Mouse (Mus musculus) hindbrain, embryonic 11.5 days (tissue): ENCODE data around the gene Tenm2. TPM values are rescaled to one million over a fixed set of nuclear protein-coding genes. Genes with fewer than 3 reads are reported as not detected.

ENCODE experiments used
- ATAC-seq: fragments of 200-750 bp; cut with Nextera tagmentation; 2 replicates; pipeline ENCODE4 v1.8.0; 2017; ENCODE audit warnings: mild to moderate bottlenecking, moderate TSS enrichment, moderate library complexity; ENCODE audit not compliant: low FRiP score
- DNase-seq: peaks from one replicate; pipeline ENCODE4 v3.0.0-alpha.2; 2015; ENCODE audit warnings: low spot score
- H3K27ac ChIP-seq: fragments of 300-500 bp; sonication (generic); 2 replicates; pipeline ENCODE4 v1.5.1; 2014; ENCODE audit warnings: mild to moderate bottlenecking, low read depth, low read length
- H3K27me3 ChIP-seq: fragments of 300-500 bp; sonication (generic); 2 replicates; pipeline ENCODE4 v1.6.1; 2014; ENCODE audit warnings: mild to moderate bottlenecking, low read length, moderate library complexity, mixed read lengths; ENCODE audit not compliant: control insufficient read depth, insufficient read depth
- H3K36me3 ChIP-seq: fragments of 300-500 bp; sonication (generic); 2 replicates; pipeline ENCODE4 v1.6.1; 2014; ENCODE audit warnings: mild to moderate bottlenecking, low read length, moderate library complexity, mixed read lengths; ENCODE audit not compliant: control insufficient read depth, insufficient read depth
- H3K4me1 ChIP-seq: fragments of 300-500 bp; sonication (generic); replicated peaks from 2 replicates; pipeline ENCODE4 v1.6.1; 2014; ENCODE audit warnings: low read length, mixed read lengths; ENCODE audit not compliant: control insufficient read depth, insufficient read depth
- H3K4me2 ChIP-seq: fragments of 300-500 bp; sonication (generic); replicated peaks from 2 replicates; pipeline ENCODE4 v1.6.1; 2014; ENCODE audit warnings: mild to moderate bottlenecking, low read depth, low read length
- H3K4me3 ChIP-seq: fragments of 300-500 bp; sonication (generic); 2 replicates; pipeline ENCODE4 v1.5.1; 2014; ENCODE audit warnings: low read depth, low read length
- H3K9ac ChIP-seq: fragments of 300-500 bp; sonication (generic); 2 replicates; pipeline ENCODE4 v1.6.1; 2014; ENCODE audit warnings: low read depth, low read length
- H3K9me3 ChIP-seq: fragments of 300-500 bp; sonication (generic); 2 replicates; pipeline ENCODE4 v1.6.1; 2016; ENCODE audit warnings: low read length; ENCODE audit not compliant: control insufficient read depth
- WGBS: fragments of 180-500 bp; shearing (Covaris S2); extraction: QIAGEN DNeasy Blood & Tissue Kit; methylation state at CpG from one replicate; pipeline ENCODE4 v1.1.7; 2014; 5-methylcytosine and 5-hydroxymethylcytosine counted together
- polyA plus RNA-seq: library from polyadenylated mRNA; unstranded; fragments of >200 nt; fragmentation: Nextera tagmentation; extraction: Ambion mirVana; gene quantifications from 2 replicates; pipeline ENCODE4 v1.2.1, GENCODE M21; 2014

Gene Tenm2
- polyA plus RNA-seq, 1 experiment from 2014 or later, result 9.0 TPM

GRCm38 (mm10) chr11:37143478-37143877 is 92.3 kb downstream of the Tenm2 start:
- H3K4me1 ChIP-seq, result no peaks in the 10 kb centered on the region
- no peaks in the 10 kb centered on the region for H3K9me3 ChIP-seq
- H3K36me3 ChIP-seq, result no peaks in the 10 kb centered on the region
- H3K4me3 ChIP-seq, result no peak overlapping the region
- WGBS, result 79% methylated on average over 2 of the region's 2 CpGs
- no peak overlapping the region for H3K9ac ChIP-seq
- H3K4me2 ChIP-seq, result no peak overlapping the region
- no peak overlapping the region for H3K27ac ChIP-seq
- H3K27me3 ChIP-seq, result no peaks in the 10 kb centered on the region
- ATAC-seq, result no peak
- no peak for DNase-seq

DNA sequence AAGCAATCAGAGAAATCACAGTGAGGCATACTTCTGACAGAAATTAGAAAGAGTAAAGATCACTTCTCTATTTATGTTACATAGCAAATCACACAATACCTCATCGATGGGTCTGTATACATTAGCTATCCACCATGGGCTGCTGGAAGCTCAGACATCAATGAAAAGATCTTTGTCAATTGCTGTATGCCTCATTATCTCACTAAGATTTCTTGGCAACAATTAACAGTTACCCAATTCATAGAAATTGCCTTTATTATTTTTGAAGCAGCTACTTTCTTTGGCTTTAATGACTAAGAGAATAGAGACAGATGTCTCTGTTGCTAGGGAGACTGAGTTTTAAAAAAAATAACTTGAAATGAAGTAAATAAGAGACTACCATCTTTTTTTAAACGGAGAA is 106.9 kb downstream of the Tenm2 start:
- H3K4me2 ChIP-seq, result no peak overlapping the region
- DNase-seq, result no peak
- no peaks in the 10 kb centered on the region for H3K4me1 ChIP-seq
- ATAC-seq, result no peak
- no peaks in the 10 kb centered on the region for H3K27me3 ChIP-seq
- H3K9ac ChIP-seq, result no peak overlapping the region
- H3K9me3 ChIP-seq, result no peaks in the 10 kb centered on the region
- H3K4me3 ChIP-seq, result no peak overlapping the region
- 73% methylated on average over 2 of the region's 2 CpGs for WGBS
- H3K27ac ChIP-seq, result no peak overlapping the region
- H3K36me3 ChIP-seq, result no peaks in the 10 kb centered on the region

DNA sequence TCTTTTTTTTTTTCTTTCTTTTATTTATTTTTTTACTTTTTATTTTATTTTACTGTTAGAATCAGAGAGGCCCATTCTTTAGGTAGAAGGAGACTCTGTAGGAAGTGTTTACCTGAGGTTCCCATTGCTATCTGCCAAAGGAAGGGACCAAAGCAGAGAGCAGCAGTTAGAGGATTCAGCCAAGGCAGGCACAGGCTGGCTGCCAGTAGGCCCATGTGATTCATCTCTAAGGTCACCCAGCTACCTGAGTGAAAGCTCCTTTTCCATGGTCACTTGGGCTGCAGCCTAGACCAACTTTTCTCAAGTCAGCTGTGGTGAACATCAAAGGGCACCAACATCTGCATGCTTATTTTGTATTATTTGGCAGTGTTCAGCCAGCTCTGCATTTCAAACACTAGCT is 117.7 kb downstream of the Tenm2 start:
- Histone ChIP-seq H3K36me3 (no peaks in the 10 kb centered on the region), H3K4me3 (no peak overlapping the region), H3K9me3 (no peaks in the 10 kb centered on the region), H3K27me3 (no peaks in the 10 kb centered on the region), H3K27ac (no peak overlapping the region), H3K4me2 (no peak overlapping the region), H3K9ac (no peak overlapping the region), H3K4me1 (no peaks in the 10 kb centered on the region)
- ATAC-seq (no peak), DNase-seq (no peak)

- H3K36me3 ChIP-seq, result no peaks in the 10 kb centered on the region
Measured at GRCm38 (mm10) chr11:37115188-37115587, 120.6 kb downstream of the Tenm2 start.

GRCm38 (mm10) chr11:37107069-37107468 is 128.7 kb downstream of the Tenm2 start:
- DNase-seq (no peak), ATAC-seq (no peak)
- no peaks in the 10 kb centered on the region for H3K36me3 ChIP-seq
- H3K27ac ChIP-seq, result no peak overlapping the region
- H3K9ac ChIP-seq, result no peak overlapping the region
- H3K4me1 ChIP-seq, result no peaks in the 10 kb centered on the region
- no peak overlapping the region for H3K4me2 ChIP-seq
- no peak overlapping the region for H3K4me3 ChIP-seq
- no peaks in the 10 kb centered on the region for H3K27me3 ChIP-seq
- WGBS, result 76% methylated on average over 2 of the region's 2 CpGs
- no peaks in the 10 kb centered on the region for H3K9me3 ChIP-seq

More at GRCm38 (mm10) chr11:37115188-37115587, 120.6 kb downstream of the Tenm2 start:
- no peak overlapping the region for H3K4me2 ChIP-seq
- H3K9me3 ChIP-seq, result no peaks in the 10 kb centered on the region
- ATAC-seq (no peak), DNase-seq (no peak)
- no peaks in the 10 kb centered on the region for H3K4me1 ChIP-seq
- WGBS, result 78% methylated on average over 4 of the region's 4 CpGs
- no peaks in the 10 kb centered on the region for H3K27me3 ChIP-seq
- H3K27ac ChIP-seq, result no peak overlapping the region
- no peak overlapping the region for H3K4me3 ChIP-seq
- H3K9ac ChIP-seq, result no peak overlapping the region

DNA sequence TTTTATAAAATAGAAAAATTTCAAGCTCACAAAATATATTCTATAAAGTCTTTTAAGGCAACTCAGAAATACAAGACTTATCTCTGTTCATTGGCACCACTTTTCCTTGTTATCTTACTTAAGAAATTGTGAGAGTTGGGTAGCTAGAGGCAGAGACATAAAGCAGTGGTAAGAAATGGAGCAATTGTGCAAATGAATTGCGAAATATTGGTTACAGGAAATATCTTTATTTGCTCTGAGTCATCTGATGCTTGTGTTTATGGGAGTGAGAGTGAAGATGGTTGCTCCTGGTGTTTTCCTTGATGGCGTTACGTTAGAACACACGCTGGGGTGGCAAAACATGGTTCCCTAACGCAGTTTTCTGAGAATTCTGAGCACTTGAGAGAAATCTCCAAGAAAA is 156.4 kb downstream of the Tenm2 start:
- DNase-seq (no peak), ATAC-seq (no peak)
- Histone ChIP-seq H3K4me3 (no peak overlapping the region), H3K9me3 (no peaks in the 10 kb centered on the region), H3K27ac (no peak overlapping the region), H3K4me2 (no peak overlapping the region), H3K27me3 (no peaks in the 10 kb centered on the region), H3K9ac (no peak overlapping the region), H3K4me1 (no peaks in the 10 kb centered on the region), H3K36me3 (no peaks in the 10 kb centered on the region)
- 86% methylated on average over 5 of the region's 5 CpGs for WGBS

GRCm38 (mm10) chr11:37076989-37077598 is 158.7 kb downstream of the Tenm2 start:
- Histone ChIP-seq H3K27ac (no peak overlapping the region), H3K27me3 (no peaks in the 10 kb centered on the region), H3K9me3 (no peaks in the 10 kb centered on the region), H3K4me1 (no peaks in the 10 kb centered on the region), H3K36me3 (no peaks in the 10 kb centered on the region), H3K4me3 (no peak overlapping the region), H3K4me2 (no peak overlapping the region), H3K9ac (no peak overlapping the region)
- ATAC-seq, result no peak
- no peak for DNase-seq
- 90% methylated on average over 5 of the region's 5 CpGs for WGBS

GRCm38 (mm10) chr11:37075349-37075748 is 160.4 kb downstream of the Tenm2 start:
- Histone ChIP-seq H3K4me1 (no peaks in the 10 kb centered on the region), H3K4me2 (no peak overlapping the region), H3K36me3 (no peaks in the 10 kb centered on the region), H3K9me3 (no peaks in the 10 kb centered on the region), H3K4me3 (no peak overlapping the region), H3K27me3 (no peaks in the 10 kb centered on the region), H3K27ac (no peak overlapping the region), H3K9ac (no peak overlapping the region)
- no peak for DNase-seq
- WGBS, result 89% methylated on average over 10 of the region's 10 CpGs
- ATAC-seq, result no peak

DNA sequence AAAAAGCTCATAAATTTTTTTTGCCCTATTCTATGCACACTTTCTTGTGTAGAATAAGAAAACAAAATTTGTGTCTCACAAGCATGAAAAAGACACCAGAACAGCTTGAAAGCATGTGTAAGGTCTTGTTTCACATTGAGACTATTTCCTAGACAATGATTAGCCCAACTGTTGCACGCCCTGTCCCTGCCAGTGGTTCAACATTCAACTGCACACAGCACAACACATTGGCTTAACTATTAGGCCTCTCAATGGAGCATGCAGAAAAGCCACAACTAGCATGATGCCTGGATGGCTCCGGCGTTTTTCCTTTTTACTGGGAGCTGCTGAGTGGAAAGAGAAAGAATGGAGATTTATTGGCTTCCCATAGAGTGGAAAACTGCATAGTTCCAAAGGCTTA is 170.3 kb downstream of the Tenm2 start:
- DNase-seq, result no peak
- Histone ChIP-seq H3K9me3 (no peaks in the 10 kb centered on the region), H3K4me3 (no peak overlapping the region), H3K9ac (no peak overlapping the region), H3K36me3 (no peaks in the 10 kb centered on the region), H3K27ac (no peak overlapping the region), H3K4me1 (no peaks in the 10 kb centered on the region), H3K27me3 (no peaks in the 10 kb centered on the region), H3K4me2 (no peak overlapping the region)
- 76% methylated on average over 3 of the region's 3 CpGs for WGBS
- ATAC-seq, result no peak
